Mouse (Mus musculus): ENCODE data around the gene Cnksr3. TPM values are rescaled to one million over a fixed set of nuclear protein-coding genes. Genes with fewer than 3 reads are reported as not detected.

The Cnksr3 gene
- polyA plus RNA-seq, 1 experiment from 2014 or later, result 1.4 TPM

DNA sequence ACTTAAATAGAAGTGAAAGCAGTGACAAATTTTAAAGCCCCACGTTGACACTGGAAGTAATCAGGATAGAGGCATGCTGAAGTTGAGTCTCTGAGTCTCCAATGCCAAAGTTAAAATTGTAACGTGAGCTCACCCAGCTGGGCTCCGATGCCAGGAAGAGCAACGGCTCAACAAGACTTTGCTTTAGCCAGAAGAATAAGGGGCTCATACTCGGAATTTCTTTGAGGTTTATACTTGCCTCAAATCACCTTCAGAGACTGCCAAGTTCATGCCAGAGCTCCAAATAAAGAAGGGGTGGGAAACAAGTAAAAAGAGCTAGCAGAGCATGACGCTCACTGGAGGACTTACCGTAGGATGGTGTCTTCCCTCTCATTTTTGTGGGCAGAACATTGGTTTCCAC lies 85.8 kb downstream of the Cnksr3 start:
- no peak overlapping the region for H3K4me3 ChIP-seq (ENCODE audit: low read depth, low read length)
- no peaks in the 10 kb centered on the region for H3K9me3 ChIP-seq (replicated peaks; ENCODE audit: control insufficient read depth, low read length, poor library complexity, severe bottlenecking)
- no peaks in the 10 kb centered on the region for H3K27me3 ChIP-seq (ENCODE audit: control insufficient read depth, insufficient read depth, low read depth, low read length)
- H3K4me1 ChIP-seq (ENCODE audit: control insufficient read depth, insufficient read depth, low read length), result no peaks in the 10 kb centered on the region
- 72% methylated on average over 7 of the region's 7 CpGs for WGBS
- H3K9ac ChIP-seq (ENCODE audit: low read depth, low read length), result no peak overlapping the region
- no peak overlapping the region for H3K4me2 ChIP-seq (ENCODE audit: low read length)
- ATAC-seq, result no peak
- H3K36me3 ChIP-seq (ENCODE audit: control insufficient read depth, insufficient read depth, low read length), result no peaks in the 10 kb centered on the region
- H3K27ac ChIP-seq (ENCODE audit: low read length), result no peak overlapping the region

DNA sequence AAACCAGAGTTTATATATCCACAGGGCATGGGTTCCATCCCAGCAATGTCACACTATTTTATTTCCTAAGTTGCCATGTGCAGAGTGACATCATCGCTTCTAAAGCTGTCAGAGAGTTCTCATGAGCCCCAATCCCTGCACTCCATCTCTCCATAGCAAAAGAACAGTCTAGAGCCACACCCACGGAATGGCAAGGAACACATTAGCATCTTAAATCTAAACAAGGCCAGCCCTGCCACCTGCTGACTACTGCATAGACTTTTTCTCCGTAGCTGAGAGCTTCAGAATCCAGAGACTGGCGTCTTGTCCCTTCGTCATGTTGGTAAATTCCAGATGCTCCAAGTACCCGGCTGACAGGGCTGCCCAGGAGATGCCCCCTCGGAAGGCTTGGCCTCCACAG lies 87.0 kb downstream of the Cnksr3 start:
- 72% methylated on average over 7 of the region's 7 CpGs for WGBS
- Histone ChIP-seq H3K4me2 (ENCODE audit: low read length) (no peak overlapping the region), H3K9ac (ENCODE audit: low read depth, low read length) (no peak overlapping the region), H3K36me3 (ENCODE audit: control insufficient read depth, insufficient read depth, low read length) (no peaks in the 10 kb centered on the region), H3K4me1 (ENCODE audit: control insufficient read depth, insufficient read depth, low read length) (no peaks in the 10 kb centered on the region), H3K4me3 (ENCODE audit: low read depth, low read length) (no peak overlapping the region), H3K9me3 (replicated peaks; ENCODE audit: control insufficient read depth, low read length, poor library complexity, severe bottlenecking) (no peaks in the 10 kb centered on the region), H3K27me3 (ENCODE audit: control insufficient read depth, insufficient read depth, low read depth, low read length) (no peaks in the 10 kb centered on the region), H3K27ac (ENCODE audit: low read length) (no peak overlapping the region)
- peak; percentile 39; the same call in 1 of the 2 replicates for ATAC-seq

DNA sequence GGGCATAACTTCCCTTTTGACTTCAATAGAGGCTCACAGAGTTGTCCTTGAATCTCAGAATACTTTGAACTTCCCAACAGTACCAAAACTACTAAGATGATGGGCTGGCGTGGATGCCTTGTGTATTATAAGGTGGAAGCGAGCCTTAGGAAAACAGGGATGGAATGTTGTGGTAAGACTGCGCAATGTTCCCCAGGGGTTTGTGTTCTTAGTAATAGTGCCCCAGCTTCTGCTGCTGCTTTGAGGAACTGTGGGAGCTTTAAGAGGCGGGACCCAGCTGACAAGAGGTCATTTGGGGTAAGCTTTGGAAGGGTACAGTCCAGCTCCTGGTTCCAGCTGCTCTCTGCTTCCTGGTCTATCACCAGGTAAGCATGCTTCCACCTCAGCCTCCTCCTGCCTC lies 89.7 kb downstream of the Cnksr3 start:
- Histone ChIP-seq H3K9ac (ENCODE audit: low read depth, low read length) (no peak overlapping the region), H3K4me3 (ENCODE audit: low read depth, low read length) (no peak overlapping the region), H3K4me1 (ENCODE audit: control insufficient read depth, insufficient read depth, low read length) (no peaks in the 10 kb centered on the region), H3K27ac (ENCODE audit: low read length) (no peak overlapping the region), H3K36me3 (ENCODE audit: control insufficient read depth, insufficient read depth, low read length) (no peaks in the 10 kb centered on the region), H3K27me3 (ENCODE audit: control insufficient read depth, insufficient read depth, low read depth, low read length) (no peaks in the 10 kb centered on the region), H3K9me3 (replicated peaks; ENCODE audit: control insufficient read depth, low read length, poor library complexity, severe bottlenecking) (no peaks in the 10 kb centered on the region), H3K4me2 (ENCODE audit: low read length) (no peak overlapping the region)
- ATAC-seq, result no peak
- WGBS, result 92% methylated on average over 4 of the region's 4 CpGs

DNA sequence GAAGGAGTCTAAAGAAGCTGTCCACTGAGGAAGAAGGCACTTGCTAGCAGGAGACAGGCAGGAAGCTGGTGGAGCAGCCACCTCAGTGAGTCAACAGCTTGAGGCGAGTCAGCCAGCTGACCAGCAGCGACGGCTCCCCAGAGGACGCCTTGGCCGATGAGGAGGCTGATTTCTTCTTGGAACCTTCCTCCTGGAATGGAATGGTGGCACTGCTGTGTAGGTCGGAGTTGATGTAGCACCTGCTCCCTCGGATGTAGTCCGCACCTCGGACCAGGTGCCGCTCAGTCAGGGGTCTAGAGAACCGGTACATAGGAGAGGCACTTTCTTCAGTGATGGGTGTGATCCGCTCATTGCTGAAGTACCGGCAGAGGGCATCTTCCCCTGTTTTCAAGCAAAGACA lies 91.8 kb downstream of the Cnksr3 start:
- Histone ChIP-seq H3K4me3 (ENCODE audit: low read depth, low read length) (no peak overlapping the region), H3K4me2 (ENCODE audit: low read length) (no peak overlapping the region), H3K27ac (ENCODE audit: low read length) (no peak overlapping the region), H3K36me3 (ENCODE audit: control insufficient read depth, insufficient read depth, low read length) (no peaks in the 10 kb centered on the region), H3K9ac (ENCODE audit: low read depth, low read length) (no peak overlapping the region), H3K9me3 (replicated peaks; ENCODE audit: control insufficient read depth, low read length, poor library complexity, severe bottlenecking) (no peaks in the 10 kb centered on the region), H3K27me3 (ENCODE audit: control insufficient read depth, insufficient read depth, low read depth, low read length) (no peaks in the 10 kb centered on the region), H3K4me1 (ENCODE audit: control insufficient read depth, insufficient read depth, low read length) (no peaks in the 10 kb centered on the region)
- 95% methylated on average over 13 of the region's 13 CpGs for WGBS
- no peak for ATAC-seq

DNA sequence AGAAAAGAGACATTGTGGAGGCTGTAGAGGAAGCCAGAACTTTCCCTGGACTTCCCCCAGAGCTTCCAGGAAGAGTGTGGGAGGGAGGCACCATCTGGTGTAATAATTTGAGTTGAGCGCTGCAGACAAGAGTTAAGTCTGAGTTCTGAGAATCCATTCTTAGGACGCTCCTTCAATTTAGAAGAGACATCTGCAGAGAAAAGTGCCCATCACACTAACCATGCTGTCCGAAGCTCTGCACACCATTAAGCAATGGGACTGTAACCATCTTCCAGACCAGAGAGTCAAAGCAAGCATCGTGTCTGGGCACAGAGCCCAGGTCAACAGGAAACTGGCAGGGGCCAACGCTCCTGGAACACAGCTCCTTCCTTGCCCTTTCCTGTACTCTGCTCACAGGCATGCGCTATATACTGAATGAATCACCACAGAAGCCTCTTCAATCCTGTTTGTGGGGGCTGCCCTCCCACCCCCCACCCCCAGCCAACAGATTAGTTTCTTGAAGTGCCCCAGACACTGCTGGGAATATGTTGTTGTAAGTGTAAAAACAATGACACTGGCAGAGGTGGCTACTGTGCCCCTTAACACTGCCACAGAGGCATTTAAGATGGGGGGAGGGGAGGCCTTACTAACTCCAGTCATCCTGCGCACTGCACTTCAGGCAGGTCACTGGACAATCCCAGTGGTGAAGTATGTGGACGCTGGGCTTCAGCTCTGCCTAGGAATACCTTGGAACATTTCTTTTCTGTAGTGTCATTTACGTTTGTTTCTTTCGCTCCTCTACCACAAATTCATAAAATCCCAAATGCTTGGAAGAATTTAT lies 93.6 kb downstream of the Cnksr3 start:
- Histone ChIP-seq H3K27ac (ENCODE audit: low read length) (no peak overlapping the region), H3K27me3 (ENCODE audit: control insufficient read depth, insufficient read depth, low read depth, low read length) (no peaks in the 10 kb centered on the region), H3K9ac (ENCODE audit: low read depth, low read length) (no peak overlapping the region), H3K4me3 (ENCODE audit: low read depth, low read length) (no peak overlapping the region), H3K4me2 (ENCODE audit: low read length) (no peak overlapping the region), H3K36me3 (ENCODE audit: control insufficient read depth, insufficient read depth, low read length) (no peaks in the 10 kb centered on the region), H3K9me3 (replicated peaks; ENCODE audit: control insufficient read depth, low read length, poor library complexity, severe bottlenecking) (no peaks in the 10 kb centered on the region), H3K4me1 (ENCODE audit: control insufficient read depth, insufficient read depth, low read length) (no peaks in the 10 kb centered on the region)
- WGBS, result 88% methylated on average over 10 of the region's 10 CpGs
- ATAC-seq, result no peak

DNA sequence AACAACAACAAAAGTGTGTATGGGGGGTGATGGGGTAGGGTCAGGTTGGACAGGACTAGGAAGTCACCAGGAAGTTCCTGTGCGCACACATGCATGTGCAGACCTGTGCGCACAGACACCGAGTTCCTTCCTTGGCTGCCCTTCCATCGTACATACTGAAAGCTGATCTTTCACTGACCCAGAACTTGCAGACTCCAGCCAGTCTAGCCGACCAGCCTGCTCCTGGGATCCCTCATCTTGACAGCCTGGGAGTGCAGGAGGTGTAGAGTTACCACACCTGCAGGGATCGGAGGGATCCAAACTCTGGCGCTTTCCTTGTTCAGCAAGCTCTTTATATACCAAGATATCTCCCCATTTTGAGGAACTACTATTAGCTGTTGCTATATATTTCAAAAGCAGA lies 94.3 kb downstream of the Cnksr3 start:
- Histone ChIP-seq H3K4me3 (ENCODE audit: low read depth, low read length) (no peak overlapping the region), H3K9ac (ENCODE audit: low read depth, low read length) (no peak overlapping the region), H3K9me3 (replicated peaks; ENCODE audit: control insufficient read depth, low read length, poor library complexity, severe bottlenecking) (no peaks in the 10 kb centered on the region), H3K27ac (ENCODE audit: low read length) (no peak overlapping the region), H3K4me2 (ENCODE audit: low read length) (no peak overlapping the region), H3K4me1 (ENCODE audit: control insufficient read depth, insufficient read depth, low read length) (no peaks in the 10 kb centered on the region), H3K27me3 (ENCODE audit: control insufficient read depth, insufficient read depth, low read depth, low read length) (no peaks in the 10 kb centered on the region), H3K36me3 (ENCODE audit: control insufficient read depth, insufficient read depth, low read length) (no peaks in the 10 kb centered on the region)
- ATAC-seq, result no peak
- WGBS, result 96% methylated on average over 7 of the region's 7 CpGs

DNA sequence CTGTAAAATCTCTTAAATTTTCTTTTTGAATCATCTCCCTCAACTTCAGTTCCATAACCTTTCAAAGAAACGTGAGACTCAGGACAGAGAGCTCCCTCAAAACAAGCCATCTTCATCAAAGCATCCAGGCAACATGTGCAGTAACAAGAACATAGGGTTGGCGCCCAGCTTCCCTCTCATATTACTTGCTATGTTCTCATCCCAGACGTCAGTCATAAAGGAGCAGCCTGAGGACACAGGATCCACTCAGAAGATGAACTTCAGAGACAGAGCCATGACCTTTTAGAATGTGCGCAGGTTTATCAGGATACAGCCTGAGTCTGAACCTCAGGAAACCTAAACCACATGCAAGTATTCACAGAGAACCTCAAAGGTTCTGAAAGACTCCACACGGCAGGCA lies 97.2 kb downstream of the Cnksr3 start:
- H3K36me3 ChIP-seq (ENCODE audit: control insufficient read depth, insufficient read depth, low read length), result no peaks in the 10 kb centered on the region
- no peak overlapping the region for H3K9ac ChIP-seq (ENCODE audit: low read depth, low read length)
- 88% methylated on average over 5 of the region's 5 CpGs for WGBS
- H3K27ac ChIP-seq (ENCODE audit: low read length), result no peak overlapping the region
- H3K4me2 ChIP-seq (ENCODE audit: low read length), result no peak overlapping the region
- no peaks in the 10 kb centered on the region for H3K9me3 ChIP-seq (replicated peaks; ENCODE audit: control insufficient read depth, low read length, poor library complexity, severe bottlenecking)
- H3K27me3 ChIP-seq (ENCODE audit: control insufficient read depth, insufficient read depth, low read depth, low read length), result no peaks in the 10 kb centered on the region
- no peak for ATAC-seq
- no peaks in the 10 kb centered on the region for H3K4me1 ChIP-seq (ENCODE audit: control insufficient read depth, insufficient read depth, low read length)
- no peak overlapping the region for H3K4me3 ChIP-seq (ENCODE audit: low read depth, low read length)

DNA sequence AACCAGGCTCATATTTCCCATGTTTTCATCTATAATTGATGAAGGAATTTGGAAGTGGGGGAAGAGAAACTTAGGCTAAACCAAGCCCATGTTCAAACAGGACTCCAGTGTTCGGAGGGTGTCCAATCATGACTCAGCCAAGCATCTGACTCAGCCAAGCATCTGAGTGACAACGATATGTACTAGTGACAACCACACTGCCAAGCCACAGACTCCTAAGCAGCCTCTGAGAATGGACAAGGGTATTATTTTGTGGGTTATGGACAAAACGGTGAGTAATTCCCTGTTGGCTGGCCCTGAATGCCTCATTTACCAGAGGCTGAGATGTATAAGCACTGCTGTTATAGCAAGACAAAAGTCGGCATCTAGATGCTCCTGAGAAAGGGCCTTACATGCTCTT lies 98.3 kb downstream of the Cnksr3 start:
- 90% methylated on average over 4 of the region's 4 CpGs for WGBS
- no peaks in the 10 kb centered on the region for H3K36me3 ChIP-seq (ENCODE audit: control insufficient read depth, insufficient read depth, low read length)
- H3K9me3 ChIP-seq (replicated peaks; ENCODE audit: control insufficient read depth, low read length, poor library complexity, severe bottlenecking), result no peaks in the 10 kb centered on the region
- ATAC-seq, result no peak
- H3K27ac ChIP-seq (ENCODE audit: low read length), result no peak overlapping the region
- H3K9ac ChIP-seq (ENCODE audit: low read depth, low read length), result no peak overlapping the region
- no peaks in the 10 kb centered on the region for H3K27me3 ChIP-seq (ENCODE audit: control insufficient read depth, insufficient read depth, low read depth, low read length)
- H3K4me3 ChIP-seq (ENCODE audit: low read depth, low read length), result no peak overlapping the region
- no peak overlapping the region for H3K4me2 ChIP-seq (ENCODE audit: low read length)
- no peaks in the 10 kb centered on the region for H3K4me1 ChIP-seq (ENCODE audit: control insufficient read depth, insufficient read depth, low read length)

DNA sequence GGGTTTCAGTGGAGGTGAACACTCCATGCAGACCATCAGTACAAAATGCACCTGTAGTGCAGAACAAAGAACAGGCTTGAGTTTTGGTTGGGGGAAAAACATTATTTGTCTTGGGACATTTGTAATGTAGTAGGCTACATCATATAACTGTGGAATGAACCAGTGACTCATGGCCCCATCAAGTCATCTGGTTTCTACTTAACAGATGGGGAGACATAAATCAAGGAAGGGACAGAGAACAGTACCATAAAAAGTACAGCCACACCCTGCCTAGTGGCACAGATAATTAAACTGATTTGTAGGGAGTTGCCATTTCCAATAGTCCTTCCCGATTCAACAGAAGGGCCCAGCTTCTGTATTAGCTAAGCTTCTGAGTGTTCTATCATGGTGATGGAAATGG lies 98.9 kb downstream of the Cnksr3 start:
- WGBS, result 100% methylated on average over 1 of the region's 1 CpGs
- Histone ChIP-seq H3K9ac (ENCODE audit: low read depth, low read length) (no peak overlapping the region), H3K9me3 (replicated peaks; ENCODE audit: control insufficient read depth, low read length, poor library complexity, severe bottlenecking) (no peaks in the 10 kb centered on the region), H3K27me3 (ENCODE audit: control insufficient read depth, insufficient read depth, low read depth, low read length) (no peaks in the 10 kb centered on the region), H3K4me2 (ENCODE audit: low read length) (no peak overlapping the region), H3K36me3 (ENCODE audit: control insufficient read depth, insufficient read depth, low read length) (no peaks in the 10 kb centered on the region), H3K4me3 (ENCODE audit: low read depth, low read length) (no peak overlapping the region), H3K4me1 (ENCODE audit: control insufficient read depth, insufficient read depth, low read length) (no peaks in the 10 kb centered on the region), H3K27ac (ENCODE audit: low read length) (no peak overlapping the region)
- ATAC-seq, result no peak

Data from midbrain, embryonic 16.5 days (tissue).